Mouse (Mus musculus): ENCODE results near the gene Slc46a3. TPM values are rescaled to one million over a fixed set of nuclear protein-coding genes. Genes with fewer than 3 reads are reported as not detected.
A peak's percentile ranks its signal among the peaks of the same experiment; 100 is the strongest.

Gene Slc46a3
- total RNA-seq, 2 experiments from 2014 or later: 8.3 to 8.5 TPM

DNA sequence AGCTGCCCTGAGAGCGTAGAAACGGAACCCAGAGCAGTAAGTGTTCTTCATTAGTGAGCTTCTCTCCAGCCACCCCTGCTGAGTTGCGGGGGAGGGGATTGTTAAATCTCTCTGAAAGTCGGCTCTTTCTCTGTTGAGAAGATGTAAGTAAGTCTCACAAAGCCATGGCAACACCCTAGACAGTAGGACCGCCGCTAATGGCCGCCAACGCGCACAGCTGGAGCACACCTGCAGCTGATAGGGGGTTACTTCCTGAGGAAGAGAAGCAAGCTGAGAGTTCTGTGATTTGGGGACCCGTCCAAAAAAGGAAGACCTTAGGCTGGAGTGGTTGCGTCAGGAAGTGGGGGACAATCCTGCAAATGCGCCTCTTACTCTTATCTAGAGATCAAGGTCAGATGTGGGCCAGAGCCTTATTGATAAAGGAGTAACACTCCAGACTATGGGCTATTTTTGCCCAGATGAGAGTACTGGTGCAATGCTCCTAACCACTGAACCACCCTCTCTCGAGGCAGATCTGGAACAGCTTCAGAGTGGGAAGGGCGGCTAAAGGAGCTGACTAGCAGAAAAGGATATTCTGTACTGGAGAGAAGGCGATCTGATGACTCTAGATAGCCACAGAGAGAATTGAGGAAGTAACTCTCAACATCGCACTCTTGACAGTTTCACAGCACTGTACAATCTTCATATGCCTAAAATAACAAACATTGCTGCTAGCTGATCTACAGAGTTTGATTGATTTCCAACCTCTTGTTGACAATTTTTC lies 1.0 kb upstream of the Slc46a3 start:
- no peak for DNase-seq (ENCODE audit: low spot score in 2 of 2)

DNA sequence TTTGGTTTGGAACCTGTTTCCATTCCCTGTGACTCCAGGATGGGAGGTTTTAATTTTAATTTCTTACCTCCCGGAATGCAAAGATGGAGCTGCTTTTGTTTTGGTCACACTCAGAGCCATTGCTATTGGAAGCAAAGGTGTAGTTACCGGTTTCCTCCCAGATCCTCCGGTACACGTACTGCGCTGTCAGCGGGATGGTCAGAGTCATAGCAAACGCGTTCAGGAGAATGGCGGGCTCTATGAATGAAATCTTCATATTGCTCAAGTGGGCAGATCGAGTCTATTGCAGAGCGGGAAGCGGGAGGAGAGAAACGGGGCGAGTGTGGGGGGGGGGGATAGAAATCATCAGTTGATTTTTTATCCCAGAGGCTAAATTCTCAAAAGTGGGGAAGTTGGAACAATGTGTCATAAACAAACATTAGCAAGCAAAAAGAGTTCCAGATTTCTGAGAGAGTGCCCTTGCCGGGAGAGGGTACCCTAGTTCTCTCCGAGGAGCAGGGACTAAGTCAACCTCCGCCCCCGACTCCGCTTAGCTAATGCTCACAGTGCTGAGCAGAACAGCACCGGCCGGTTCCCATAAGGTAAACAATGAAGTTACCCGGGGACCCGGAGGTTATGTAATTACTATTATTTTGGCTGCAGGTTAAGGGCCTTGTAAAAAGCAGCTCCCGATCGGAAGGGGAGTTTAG lies 705 bp downstream of the Slc46a3 start:
- peak in 1 of 2 experiments; percentile 40 for DNase-seq (ENCODE audit: low spot score in 2 of 2)

DNA sequence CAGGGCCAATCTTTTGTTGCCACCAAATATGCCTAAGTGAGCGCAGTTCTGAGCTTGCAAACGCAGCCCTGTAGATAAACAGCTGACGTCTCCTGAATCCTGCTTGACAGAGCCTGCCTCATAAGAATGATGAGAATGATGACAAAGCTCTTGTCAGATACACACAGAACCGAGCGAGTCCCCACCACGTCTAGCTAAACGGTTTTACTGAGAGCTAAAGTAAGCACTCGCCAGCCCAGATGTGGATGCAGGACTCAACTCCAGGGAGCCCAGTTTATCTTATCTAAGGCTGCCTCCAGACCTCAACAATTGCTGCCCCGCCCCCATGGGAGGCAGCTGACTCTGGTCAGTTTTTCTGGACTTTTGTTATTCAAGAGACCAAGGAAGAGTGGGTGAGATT lies 1.5 kb downstream of the Slc46a3 start:
- DNase-seq (ENCODE audit: low spot score in 2 of 2): no peak

DNA sequence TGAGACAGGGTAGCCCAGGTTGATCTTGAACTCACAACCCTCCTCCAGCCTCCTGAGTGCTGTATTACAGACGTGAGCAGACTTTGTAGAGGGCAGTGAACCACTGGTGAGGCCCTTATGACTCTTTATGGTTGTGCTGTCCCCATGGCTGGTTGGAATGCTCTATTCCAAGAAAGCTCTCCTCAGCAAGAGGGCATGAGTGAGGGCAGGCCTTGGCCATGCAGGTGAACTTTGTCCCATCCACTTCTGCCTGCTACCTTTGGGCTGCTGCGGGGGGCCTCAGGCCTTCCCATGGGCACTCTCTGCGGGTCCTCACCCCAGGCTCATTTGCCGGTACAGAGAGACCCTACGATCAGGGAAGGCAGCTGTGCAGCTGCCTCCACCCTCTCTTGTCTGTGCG lies 1.9 kb downstream of the Slc46a3 start:
- DNase-seq (ENCODE audit: low spot score in 2 of 2): no peak

DNA sequence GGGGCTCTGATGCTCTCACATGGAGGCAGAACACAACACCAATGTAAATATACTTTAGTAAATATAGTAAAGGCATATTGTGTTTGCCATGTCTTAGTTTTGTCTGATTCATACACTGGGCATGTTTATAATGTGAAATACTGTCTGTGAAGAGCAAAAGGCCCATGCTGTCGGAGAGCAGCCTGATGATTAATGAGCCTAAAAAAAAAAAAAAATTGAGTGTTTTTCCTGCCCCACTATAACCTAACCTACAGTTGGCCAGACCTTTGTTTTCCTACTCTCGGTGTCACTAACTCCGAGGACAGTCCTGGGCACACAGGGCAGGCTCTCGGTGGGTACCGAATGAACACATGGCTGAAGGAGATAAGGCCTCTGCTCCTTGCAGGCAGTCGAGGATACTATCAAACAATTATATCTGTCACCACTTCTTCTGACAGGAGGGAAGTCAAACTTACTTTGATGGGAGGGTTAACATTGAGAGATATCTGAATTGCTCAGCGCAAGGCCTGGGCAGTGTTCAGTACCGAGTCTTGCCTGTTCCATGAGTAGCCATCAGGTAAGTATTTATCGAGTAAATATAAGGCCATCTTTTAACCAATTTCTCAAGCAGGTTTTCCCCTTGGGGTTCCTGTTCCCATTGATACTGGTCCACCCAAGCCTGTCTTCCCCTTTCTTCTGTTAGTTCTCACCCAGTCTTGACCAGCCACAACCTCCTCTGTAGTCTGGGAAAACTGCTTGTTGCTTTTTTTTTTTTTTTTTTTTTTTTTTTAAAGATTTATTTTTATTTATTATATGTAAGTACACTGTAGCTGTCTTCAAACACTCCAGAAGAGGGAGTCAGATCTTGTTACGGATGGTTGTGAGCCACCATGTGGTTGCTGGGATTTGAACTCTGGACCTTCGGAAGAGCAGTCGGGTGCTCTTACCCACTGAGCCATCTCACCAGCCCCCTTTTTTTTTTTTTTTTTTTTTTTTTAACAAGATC lies 6.0 kb downstream of the Slc46a3 start:
- no peak for DNase-seq (ENCODE audit: low spot score in 2 of 2)

DNA sequence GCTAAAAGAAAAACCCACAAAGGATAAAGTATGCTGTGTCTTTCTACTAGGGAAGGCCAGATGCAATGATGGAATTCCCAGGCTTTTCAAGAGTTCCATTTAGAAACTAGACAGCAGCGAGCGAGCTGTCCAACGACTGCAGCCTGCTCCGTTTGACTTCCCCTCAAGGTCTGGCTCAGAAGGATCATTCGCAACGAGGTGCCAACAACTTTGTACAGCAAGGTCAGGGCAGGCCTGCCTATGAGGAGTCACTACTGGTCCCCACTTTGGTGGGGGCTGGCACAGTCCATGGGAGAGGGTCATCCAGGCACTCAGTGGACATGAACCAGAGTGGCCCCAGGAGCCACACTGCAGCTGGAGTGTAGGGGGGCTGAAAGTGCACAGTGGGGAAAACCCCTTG lies 11.0 kb downstream of the Slc46a3 start:
- DNase-seq (ENCODE audit: low spot score in 2 of 2): no peak

DNA sequence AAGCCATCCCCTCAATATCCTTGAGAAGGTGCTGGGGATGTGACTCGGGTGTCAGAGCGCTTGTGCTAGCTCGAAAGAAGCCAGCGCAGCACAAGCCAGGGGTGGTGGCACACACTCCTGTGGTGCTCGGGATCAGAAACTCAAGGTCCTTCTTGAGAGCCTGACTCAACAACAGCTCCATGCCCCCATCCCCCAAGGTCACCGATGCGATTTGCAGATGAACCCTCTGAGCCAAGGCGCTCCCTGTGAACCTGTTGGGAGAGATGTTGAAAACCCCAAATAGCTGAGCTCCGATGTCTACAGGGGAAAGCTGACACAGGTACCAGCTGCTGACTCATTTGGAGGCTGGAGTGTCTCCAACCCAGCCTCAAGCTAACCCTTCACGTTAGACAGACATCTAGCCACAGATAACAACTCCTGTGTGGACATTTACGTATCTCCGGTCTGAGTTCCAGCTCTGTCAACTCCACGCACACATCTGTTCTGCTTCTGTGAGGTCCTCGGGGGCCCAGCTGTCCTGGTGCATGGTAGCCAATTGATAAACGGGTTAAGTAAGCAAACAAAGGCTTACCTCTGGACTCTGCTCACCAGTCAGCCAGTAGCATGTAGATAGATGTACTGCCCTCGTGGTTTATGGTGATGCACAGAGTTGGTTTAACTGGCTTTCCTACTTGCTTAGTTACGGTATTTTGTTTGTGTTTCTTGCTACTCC lies 14.5 kb downstream of the Slc46a3 start:
- DNase-seq (ENCODE audit: low spot score in 2 of 2): no peak

DNA sequence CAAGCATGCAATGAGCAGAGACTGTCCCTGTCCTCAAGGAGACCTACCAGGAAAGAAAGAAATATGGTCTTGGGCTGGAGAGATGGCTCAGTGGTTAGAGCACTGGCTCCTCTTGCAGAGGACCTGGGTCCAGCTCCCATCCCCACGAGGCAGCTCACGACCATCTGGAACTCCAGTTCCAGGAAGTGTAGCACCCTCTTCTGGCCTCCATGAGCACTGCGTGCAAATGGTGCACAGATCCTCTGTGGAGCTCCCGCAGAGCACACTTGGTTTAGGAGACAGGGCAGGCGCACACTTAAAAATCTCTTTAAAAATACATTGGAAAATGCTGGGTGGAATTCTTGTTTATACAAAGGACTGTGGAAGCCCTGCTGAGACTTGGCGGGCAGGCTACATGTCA lies 17.1 kb downstream of the Slc46a3 start:
- DNase-seq (ENCODE audit: low spot score in 2 of 2): no peak

DNA sequence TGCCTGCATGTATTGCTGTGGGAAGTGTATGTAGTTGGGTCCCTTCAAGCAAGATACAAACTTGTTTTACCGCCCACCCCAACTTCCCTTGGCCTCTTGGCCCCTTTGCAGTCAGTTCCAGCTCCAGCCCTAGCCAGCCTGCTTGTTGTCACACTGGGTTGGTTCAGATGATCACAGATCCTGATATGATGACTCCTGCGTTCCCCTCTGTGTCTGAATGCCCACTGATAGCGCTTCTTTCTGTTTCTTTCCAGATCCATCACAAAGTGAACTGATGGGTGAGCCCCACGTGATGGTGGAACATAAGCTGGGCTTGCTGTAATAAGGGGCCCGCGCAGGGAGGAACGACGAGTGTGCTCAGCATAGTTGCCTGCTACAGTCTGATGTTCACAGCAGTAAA lies 19.4 kb downstream of the Slc46a3 start:
- no peak for DNase-seq (ENCODE audit: low spot score in 2 of 2)

DNA sequence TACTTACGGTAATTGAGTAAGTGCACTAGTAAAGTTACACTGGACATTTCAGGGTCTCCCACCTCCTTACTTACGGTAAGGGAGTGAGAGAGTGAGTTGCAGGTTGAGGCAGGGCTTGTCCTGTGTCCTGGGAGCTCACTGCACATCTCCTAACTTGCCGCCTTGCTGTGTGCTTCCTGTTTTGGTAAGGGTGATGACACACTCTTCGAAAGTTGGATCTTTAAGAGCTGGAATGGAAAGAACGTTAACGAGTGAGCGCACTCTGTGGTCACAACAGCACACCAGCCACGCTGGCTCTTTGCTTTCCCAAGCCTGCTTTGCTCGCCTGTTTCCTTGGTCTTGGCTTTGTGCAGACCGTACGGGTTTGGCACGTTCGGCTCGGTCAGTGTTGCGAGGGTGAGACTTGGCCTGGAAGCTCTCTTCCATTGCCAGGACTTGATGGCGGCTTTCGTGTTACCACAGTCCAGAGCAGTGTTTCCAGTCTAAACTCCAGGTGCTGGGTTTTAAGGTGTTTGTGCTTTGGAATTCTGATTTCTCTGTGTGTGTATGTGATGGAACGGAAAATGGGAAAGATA lies 20.0 kb downstream of the Slc46a3 start:
- DNase-seq (ENCODE audit: low spot score in 2 of 2): no peak

DNA sequence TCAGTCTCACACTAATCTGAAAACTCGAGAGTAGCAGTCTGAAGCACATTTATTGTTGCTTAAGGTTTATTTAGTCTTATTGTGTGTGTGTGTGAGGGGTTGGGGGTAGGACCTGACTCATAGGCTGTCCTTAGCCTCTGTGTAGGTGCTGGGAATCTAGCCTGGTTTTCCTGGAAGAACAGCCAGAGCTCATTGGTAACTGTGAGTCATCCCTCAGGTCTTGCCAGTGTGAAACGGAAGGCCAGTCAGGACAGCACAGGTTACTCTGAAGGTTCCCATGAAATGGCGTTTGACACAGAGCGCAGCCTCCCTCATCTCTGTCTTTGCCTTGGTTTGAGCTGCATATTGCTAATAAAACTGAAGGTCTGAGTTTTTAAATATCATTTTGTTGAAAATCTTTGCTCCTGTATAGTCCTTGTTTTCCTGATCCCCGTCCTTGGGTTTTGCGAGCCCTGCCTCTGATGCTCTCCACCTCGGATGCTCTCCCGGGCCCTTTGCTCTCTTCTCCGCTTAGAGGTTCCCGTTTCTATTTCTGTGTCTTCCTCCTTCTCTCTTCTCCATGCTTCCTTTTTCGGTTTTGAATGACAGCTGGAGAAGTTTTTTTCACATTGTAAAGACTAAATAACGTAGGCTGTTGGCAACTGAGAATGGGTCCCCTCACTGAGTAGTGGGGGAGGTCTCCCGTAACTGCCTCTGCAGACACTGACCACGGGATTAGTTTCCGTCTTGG lies 23.4 kb downstream of the Slc46a3 start:
- DNase-seq (ENCODE audit: low spot score in 2 of 2): no peak

DNA sequence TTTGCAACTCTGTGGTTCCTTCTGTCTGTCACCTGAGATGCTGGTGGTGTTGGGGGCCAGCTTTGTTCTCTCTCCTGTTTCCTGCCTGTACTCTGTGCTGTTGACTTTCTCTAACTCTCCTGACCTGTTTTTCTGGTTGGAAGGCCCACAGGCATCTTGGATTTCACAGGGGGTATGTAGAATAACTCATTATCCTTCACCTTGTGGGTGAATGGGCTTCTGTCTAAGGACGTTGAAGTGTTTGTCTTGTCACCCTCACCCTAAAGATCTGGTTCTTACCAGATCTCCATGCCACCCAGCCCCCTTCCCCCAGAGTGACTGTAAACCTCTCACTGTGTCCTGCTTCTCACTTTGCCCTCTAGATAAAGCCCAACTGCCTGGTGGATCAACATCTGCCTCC lies 24.3 kb downstream of the Slc46a3 start:
- DNase-seq (ENCODE audit: low spot score in 2 of 2): no peak

DNA sequence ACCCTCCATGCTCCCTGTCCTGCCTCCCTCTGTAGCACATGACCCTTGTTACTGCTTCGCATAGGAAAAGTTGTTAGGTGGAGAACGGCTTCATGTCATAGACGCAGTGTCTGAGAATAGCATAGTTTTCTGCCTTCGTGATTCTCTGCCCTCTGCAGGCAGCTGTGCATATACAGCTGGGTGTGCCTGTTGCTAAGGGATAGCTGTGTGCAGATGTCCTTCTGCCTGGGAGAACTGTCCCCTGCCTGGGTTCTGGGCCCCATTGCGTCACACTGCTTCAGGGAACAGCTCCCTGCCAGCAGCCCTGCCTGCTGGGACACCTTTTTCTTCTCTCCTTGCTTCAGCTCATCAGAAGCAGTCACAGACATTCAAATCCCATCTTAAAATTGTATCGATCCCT lies 25.0 kb downstream of the Slc46a3 start:
- DNase-seq (ENCODE audit: low spot score in 2 of 2): no peak

DNA sequence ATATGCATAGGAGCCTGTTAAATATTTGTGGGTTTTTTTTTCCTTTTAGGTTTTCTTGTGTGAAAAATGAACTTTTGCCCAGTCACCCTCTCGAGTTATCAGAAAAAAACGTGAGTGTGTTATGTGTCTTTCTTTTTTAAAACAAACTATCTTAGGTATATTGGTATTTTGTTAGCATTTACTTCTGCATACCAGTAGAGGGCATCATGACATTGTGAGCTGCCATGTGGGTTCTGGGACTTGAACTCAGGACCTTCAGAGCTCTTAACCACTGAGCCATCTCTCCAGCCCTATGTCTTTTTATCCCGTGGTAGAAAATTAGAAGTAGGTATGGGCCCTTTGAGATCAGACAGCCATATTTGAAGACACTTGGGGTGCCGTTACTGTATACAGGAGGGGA lies 25.9 kb downstream of the Slc46a3 start:
- no peak for DNase-seq (ENCODE audit: low spot score in 2 of 2)

DNA sequence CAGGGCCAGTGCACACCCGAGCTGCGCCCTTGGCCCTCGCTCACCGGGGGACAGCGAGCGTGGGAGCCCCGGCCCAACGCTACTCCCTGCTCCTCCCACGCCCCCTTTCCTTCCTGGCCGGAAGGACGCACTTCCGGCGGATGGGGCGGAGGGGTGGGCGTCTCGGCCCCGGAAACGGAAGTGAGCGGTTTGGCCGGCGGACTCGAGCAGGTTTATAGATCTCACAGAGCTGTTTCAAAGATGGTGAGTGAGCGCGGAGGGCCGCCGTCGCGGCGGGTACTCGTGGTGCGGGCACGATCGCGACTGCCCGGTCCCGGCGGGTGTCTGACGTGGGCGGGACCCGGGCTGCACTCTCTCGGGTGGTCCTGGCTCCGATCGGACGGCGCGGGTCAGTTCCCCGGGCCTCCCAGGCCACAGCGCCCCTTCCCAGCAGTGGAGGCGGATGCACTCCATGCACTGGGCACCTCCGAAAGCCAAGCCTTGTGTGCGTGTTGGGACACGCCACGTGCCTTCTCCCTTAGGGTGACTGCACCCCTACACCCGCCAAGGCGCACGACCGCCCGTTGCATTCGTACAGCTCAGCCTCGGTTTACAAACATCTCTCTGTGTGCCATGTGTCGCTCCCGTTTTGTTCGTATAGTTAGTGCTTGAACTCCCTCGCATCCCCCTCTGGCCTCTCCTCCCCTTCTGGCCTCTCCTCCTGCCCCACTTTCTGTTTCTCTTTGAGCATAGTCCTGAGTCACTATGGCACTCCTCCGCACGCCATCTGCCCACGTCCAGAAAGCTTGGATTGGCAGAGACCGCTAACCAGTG lies 34.0 kb downstream of the Slc46a3 start, which contains the start of gene Pomp:
TSS of gene Pomp (plus strand) at position 13 of the 813 bp plus-strand sequence.
- DNase-seq (ENCODE audit: low spot score in 2 of 2): peak; percentile 88 to 94

DNA sequence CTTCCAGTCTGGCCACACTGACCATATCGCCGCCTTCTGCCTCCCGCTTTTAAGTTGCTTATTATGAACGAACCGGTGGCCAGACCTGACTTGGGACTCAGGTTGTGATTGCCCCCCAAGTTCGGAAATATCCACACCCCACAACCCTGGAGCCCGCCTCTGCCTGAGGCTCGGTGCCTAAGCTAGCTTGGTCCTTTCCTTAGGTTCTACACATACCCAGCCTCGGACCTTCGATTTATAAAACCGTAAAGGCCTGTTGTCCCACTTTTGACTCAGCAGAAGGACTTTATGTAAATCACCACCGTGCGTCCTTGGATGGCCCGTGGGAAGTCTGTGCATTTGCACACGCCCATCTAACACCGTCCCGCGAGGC lies 34.6 kb downstream of the Slc46a3 start:
- DNase-seq (ENCODE audit: low spot score in 2 of 2): no peak

DNA sequence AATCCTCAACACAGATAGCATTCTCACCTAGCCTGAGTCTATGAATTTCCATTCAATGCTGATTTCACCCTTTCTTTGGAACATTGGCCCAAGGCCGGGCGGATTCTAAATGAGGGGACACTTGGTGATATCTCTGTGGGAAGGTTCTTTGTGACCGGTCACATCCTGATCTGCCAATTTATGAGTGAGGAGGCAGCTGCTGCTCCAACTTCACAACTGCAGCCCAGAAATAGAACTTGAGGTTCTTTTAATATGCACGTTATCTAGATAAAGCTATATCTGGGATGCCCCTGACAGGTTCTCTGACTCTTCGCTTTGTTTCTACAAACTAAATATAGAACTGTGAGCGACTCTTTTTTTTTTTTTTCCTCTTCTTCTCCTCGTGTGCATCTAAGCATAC lies 44.4 kb downstream of the Slc46a3 start:
- DNase-seq (ENCODE audit: low spot score in 2 of 2): no peak

DNA sequence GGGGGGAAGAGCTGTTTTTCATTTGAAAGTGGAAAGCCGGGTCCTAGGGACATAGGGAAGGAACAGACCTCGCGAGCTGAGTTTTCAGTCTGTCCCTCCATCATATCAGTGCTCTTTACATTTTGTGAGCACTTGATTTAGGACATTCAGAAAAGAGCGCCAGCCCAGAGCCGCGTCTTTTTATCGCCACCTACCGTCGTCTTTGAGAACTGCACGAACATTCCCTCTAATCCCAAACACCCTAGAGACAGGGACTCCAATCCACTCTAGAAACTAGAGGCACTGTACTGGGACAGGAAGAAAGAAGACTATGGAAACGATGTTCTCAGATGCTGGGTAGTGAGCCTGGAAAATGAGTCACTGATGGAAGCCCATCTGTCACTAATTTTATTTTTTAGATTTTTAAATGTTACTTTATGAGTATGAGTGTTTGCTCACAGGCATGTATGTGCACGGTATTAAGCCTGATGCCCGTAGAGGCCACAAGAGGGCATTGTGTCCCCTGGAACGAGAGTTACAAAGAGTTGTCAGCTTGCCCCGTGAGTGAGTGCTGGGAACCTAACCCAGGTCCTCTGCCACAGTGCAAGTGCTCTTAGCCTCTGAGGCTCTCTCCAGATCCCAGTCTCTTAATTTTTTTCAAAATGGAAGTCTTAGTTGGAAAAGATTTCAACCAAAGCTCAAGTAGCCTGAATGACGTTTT lies 46.3 kb downstream of the Slc46a3 start:
- DNase-seq (ENCODE audit: low spot score in 2 of 2): peak; percentile 33 to 86

DNA sequence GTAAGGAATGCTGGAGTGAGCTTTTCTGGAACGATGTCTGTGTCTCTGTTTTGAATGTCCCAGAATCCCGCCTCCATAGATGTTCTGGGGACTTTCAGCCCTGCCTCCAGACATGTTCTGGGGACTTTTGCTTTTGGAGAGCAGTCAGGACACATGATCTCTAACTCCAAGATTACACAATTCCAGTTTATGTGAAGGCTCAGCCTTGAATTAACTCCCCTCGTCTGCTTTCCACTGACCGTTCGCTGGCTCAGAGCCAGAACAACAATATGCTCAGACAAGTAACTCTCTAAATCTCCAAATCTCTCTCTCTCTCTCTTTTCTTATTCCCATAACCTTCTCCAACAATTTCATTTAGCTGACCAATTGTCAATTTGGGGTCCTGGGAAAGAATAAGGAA lies 47.3 kb downstream of the Slc46a3 start:
- no peak for DNase-seq (ENCODE audit: low spot score in 2 of 2)
